Mouse (Mus musculus) adrenal gland, adult 2 months (tissue): ENCODE measurements around the gene Tmem86b. TPM values are rescaled to one million over a fixed set of nuclear protein-coding genes. Genes with fewer than 3 reads are reported as not detected.

Experiments used
- DNase-seq: peaks from one replicate; pipeline ENCODE4 v3.0.0; 2021
- long read RNA-seq: library from polyadenylated mRNA; stranded (forward); transcript quantifications from one replicate; pipeline ENCODE4 v2.0.0, GENCODE M21; 2021
- polyA plus RNA-seq: library from polyadenylated mRNA; depleted of rRNA; stranded (reverse); fragments of >200 nt; gene quantifications from 2 replicates; pipeline ENCODE4 v1.2.3, GENCODE M21; 2012; rRNA removed
- total RNA-seq, 2 experiments: library from RNA; stranded (reverse); gene quantifications; 2 replicates each; pipeline ENCODE4 v1.2.3; 2021

The Tmem86b gene
- total RNA-seq = 1 to 10 TPM; 5.2 to 7.4 TPM
- polyA plus RNA-seq = 11.6 and 17.8 TPM in 2 replicates
- long read RNA-seq = 0 reads

- no peak for DNase-seq
Observed at GRCm38 (mm10) chr7:4631031-4631430, at the start of gene Tmem86b. Tmem86b (minus strand) TSS chr7:4631422.

GRCm38 (mm10) chr7:4675200-4675599 is 44.0 kb upstream of the Tmem86b start:
- DNase-seq = no peak

GRCm38 (mm10) chr7:4674114-4674731 is 43.0 kb upstream of the Tmem86b start:
- no peak for DNase-seq

- DNase-seq = peak; percentile 76
Observed at GRCm38 (mm10) chr7:4671956-4672355, 40.7 kb upstream of the Tmem86b start.

GRCm38 (mm10) chr7:4670655-4671255 is 39.5 kb upstream of the Tmem86b start:
- peak; percentile 26 for DNase-seq

- peak; percentile 55 for DNase-seq
Observed at GRCm38 (mm10) chr7:4669156-4669555, 37.9 kb upstream of the Tmem86b start.

- no peak for DNase-seq
Observed at GRCm38 (mm10) chr7:4668506-4668905, 37.3 kb upstream of the Tmem86b start.

- peak; percentile 70 for DNase-seq
Observed at GRCm38 (mm10) chr7:4666871-4667270, 35.6 kb upstream of the Tmem86b start.

- DNase-seq = no peak
Observed at GRCm38 (mm10) chr7:4663742-4664141, 32.5 kb upstream of the Tmem86b start.

- DNase-seq = no peak
Observed at GRCm38 (mm10) chr7:4663179-4663578, 32.0 kb upstream of the Tmem86b start.

- DNase-seq = no peak
Observed at GRCm38 (mm10) chr7:4659911-4660443, 28.8 kb upstream of the Tmem86b start.

- peak; percentile 99 for DNase-seq
Observed at GRCm38 (mm10) chr7:4658912-4659551, 27.8 kb upstream of the Tmem86b start, which contains the start of gene Ppp6r1. Ppp6r1 (minus strand) TSS chr7:4659019.

- DNase-seq = peak; percentile 44
Observed at GRCm38 (mm10) chr7:4658128-4658907, 27.1 kb upstream of the Tmem86b start.

- DNase-seq = no peak
Observed at GRCm38 (mm10) chr7:4657521-4658127, 26.4 kb upstream of the Tmem86b start.

- no peak for DNase-seq
Observed at GRCm38 (mm10) chr7:4656818-4657217, 25.6 kb upstream of the Tmem86b start.

- no peak for DNase-seq
Observed at GRCm38 (mm10) chr7:4655916-4656315, 24.7 kb upstream of the Tmem86b start.

GRCm38 (mm10) chr7:4655393-4655792 is 24.2 kb upstream of the Tmem86b start:
- no peak for DNase-seq

- no peak for DNase-seq
Observed at GRCm38 (mm10) chr7:4654221-4654620, 23.0 kb upstream of the Tmem86b start.

- DNase-seq = no peak
Observed at GRCm38 (mm10) chr7:4653780-4654179, 22.6 kb upstream of the Tmem86b start.

- DNase-seq = no peak
Observed at GRCm38 (mm10) chr7:4653351-4653750, 22.1 kb upstream of the Tmem86b start.

- no peak for DNase-seq
Observed at GRCm38 (mm10) chr7:4652726-4653125, 21.5 kb upstream of the Tmem86b start.

- DNase-seq = no peak
Observed at GRCm38 (mm10) chr7:4651581-4651980, 20.4 kb upstream of the Tmem86b start.
